Mouse (Mus musculus) thymus, postnatal 0 days (tissue): ENCODE data around the gene Anxa2. TPM values are rescaled to one million over a fixed set of nuclear protein-coding genes. Genes with fewer than 3 reads are reported as not detected.

Source experiments
- DNase-seq: peaks from one replicate; pipeline ENCODE4 v3.0.0-alpha.2; 2015; ENCODE audit warnings: low spot score
- microRNA-seq: library from miRNA; unstranded; fragments of <30 nt; microRNA quantifications from one replicate; pipeline ENCODE4, GENCODE M21; 2016; ENCODE audit warnings: borderline number of aligned reads
- polyA plus RNA-seq: library from polyadenylated mRNA; unstranded; fragments of >200 nt; fragmentation: Nextera tagmentation; extraction: Ambion mirVana; gene quantifications from 2 replicates; pipeline ENCODE4 v1.2.1, GENCODE M21; 2015

Gene Anxa2
- polyA plus RNA-seq, 1 experiment from 2014 or later: 718 TPM

GRCm38 (mm10) chr9:69511881-69512590, 58.6 kb downstream of the Anxa2 start:
- DNase-seq: no peak

DNA sequence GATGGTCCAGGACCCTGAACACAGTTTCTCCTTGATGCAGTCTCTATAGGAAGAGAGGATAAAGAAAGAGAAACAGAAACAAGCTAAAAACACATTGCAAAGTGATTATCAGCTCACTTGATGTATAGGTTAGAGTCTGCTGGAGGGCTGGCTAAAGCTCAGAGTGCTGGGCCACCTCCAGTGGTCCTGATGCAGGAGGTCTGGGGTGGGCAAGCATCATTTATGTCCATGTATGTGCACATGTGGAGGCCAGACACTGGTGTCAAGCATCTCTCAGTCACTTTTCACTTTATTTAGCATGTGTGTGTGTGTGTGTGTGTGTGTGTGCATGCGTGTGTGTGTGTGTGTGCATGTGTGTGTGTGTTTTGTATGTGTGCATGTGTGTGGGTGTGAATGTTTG, 59.3 kb downstream of the Anxa2 start:
- no peak for DNase-seq

DNA sequence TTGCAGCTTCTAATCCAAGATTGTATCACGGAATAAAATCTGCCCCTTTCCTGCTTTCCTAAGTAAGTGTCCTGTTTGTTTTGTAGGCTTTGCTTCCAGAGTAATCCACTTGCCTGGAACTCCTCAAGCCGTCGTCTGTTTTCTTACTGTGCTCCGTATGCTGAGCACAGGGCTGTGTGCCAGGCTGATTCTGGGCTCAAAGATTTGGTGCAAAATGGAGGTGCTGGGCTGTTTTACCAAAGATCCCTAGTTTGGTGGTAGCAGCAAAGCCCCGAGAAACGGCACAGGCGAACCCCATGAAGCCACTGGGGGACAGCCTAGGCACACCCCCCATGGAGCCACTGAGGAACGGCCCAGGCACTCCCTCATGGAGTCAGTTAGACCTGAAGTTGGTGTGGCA, 60.8 kb downstream of the Anxa2 start:
- no peak for DNase-seq

GRCm38 (mm10) chr9:69515416-69515815, 62.0 kb downstream of the Anxa2 start:
- no peak for DNase-seq

- DNase-seq: no peak
Observed at GRCm38 (mm10) chr9:69517387-69518035, 64.1 kb downstream of the Anxa2 start.

Small RNAs within 50 kb of the gene (microRNA-seq; reads per million reads assigned to microRNA genes)
- gene Mir3109: 5.8 reads per million, percentile 9 among the genes with 10 or more reads in this experiment

Other genes starting within 250 kb of the Anxa2 start
- 18.2 and 20.8 TPM in 2 replicates for gene Ice2, start 55.7 kb upstream of the Anxa2 start, polyA plus RNA-seq